Mouse (Mus musculus): ENCODE results near the gene Plpp7. TPM values are rescaled to one million over a fixed set of nuclear protein-coding genes. Genes with fewer than 3 reads are reported as not detected.

The Plpp7 gene
- polyA plus RNA-seq, 1 experiment from 2014 or later = 7.3 TPM

DNA sequence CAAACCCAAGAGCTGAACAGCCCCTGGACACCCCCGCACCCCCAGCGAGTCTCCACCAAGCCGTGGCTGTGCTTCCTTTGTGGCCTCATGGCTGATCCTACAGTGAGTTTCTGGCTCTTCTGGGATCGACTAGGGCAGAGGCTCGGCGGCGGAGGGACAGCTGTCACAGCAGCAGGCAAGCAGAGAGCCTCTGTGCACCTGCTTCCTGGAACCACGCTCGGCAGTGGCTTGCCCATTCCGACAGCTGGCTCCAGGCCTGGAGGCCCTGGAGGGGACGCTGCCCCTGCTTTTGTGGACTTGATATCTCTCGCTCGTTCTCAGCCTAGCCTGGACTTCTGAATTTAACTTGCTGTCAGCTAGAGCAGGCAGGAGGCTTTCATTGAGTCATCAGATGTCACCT is 30.4 kb upstream of the Plpp7 start:
- 69% methylated on average over 13 of the region's 13 CpGs for WGBS
- no peak overlapping the region for H3K4me2 ChIP-seq
- H3K9ac ChIP-seq (ENCODE audit: low read length) = no peak overlapping the region
- ATAC-seq (ENCODE audit: low FRiP score) (no peak), DNase-seq (ENCODE audit: low spot score, missing footprints) (no peak)
- H3K36me3 ChIP-seq (ENCODE audit: control insufficient read depth, insufficient read depth, low read length) = no peaks in the 10 kb centered on the region
- H3K9me3 ChIP-seq (ENCODE audit: control insufficient read depth, low read length) = no peaks in the 10 kb centered on the region
- H3K4me1 ChIP-seq (ENCODE audit: control insufficient read depth, insufficient read depth, low read length) = no peaks in the 10 kb centered on the region
- no peak overlapping the region for H3K27ac ChIP-seq (ENCODE audit: low read depth, low read length)
- H3K27me3 ChIP-seq (ENCODE audit: control insufficient read depth, insufficient read depth, low read length) = no peaks in the 10 kb centered on the region
- H3K4me3 ChIP-seq (ENCODE audit: low read depth, low read length) = no peak overlapping the region

DNA sequence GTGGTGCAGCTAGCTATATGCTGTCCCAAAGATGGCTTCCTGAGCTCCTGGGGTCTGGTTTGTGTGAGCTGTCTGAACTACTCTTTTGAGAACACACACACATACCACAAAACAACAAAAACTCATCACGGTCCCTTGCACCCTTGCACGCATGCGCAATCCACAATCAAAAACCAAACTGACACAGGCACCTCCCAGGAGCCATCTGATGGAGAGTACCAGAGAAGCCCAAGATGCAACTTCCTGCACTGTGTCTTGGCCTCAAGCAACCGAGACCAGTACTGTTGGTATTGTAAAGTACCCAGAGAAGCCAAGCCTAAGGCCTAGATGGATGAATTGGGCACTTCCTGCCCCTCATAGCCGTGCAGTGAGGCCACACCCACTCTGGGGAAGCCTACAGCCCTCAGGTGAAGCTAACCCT is 29.9 kb upstream of the Plpp7 start:
- Histone ChIP-seq H3K9ac (ENCODE audit: low read length) (no peak overlapping the region), H3K4me1 (ENCODE audit: control insufficient read depth, insufficient read depth, low read length) (no peaks in the 10 kb centered on the region), H3K4me3 (ENCODE audit: low read depth, low read length) (no peak overlapping the region), H3K9me3 (ENCODE audit: control insufficient read depth, low read length) (no peaks in the 10 kb centered on the region), H3K27ac (ENCODE audit: low read depth, low read length) (no peak overlapping the region), H3K4me2 (no peak overlapping the region), H3K27me3 (ENCODE audit: control insufficient read depth, insufficient read depth, low read length) (no peaks in the 10 kb centered on the region), H3K36me3 (ENCODE audit: control insufficient read depth, insufficient read depth, low read length) (no peaks in the 10 kb centered on the region)
- DNase-seq (ENCODE audit: low spot score, missing footprints) (no peak), ATAC-seq (ENCODE audit: low FRiP score) (no peak)
- 84% methylated on average over 5 of the region's 5 CpGs for WGBS

DNA sequence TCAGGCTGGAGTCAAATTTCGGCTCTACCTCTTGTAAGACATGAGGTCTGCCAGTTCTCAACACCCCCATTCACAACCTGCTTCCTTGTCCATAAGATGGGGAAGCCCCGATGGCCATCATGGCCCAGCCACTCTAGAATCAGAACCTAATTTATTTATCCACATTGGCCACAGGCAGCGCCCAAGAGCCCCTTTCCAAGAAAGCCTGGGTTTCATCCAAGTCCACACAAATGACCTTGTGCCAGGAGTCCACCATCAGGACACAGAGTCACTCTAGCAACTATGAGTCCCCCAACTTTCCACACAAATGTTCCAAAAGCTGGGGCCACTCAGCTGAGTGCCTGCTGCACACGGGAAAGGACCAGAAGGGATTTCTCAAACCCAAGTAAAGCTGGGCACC is 29.3 kb upstream of the Plpp7 start:
- Histone ChIP-seq H3K36me3 (ENCODE audit: control insufficient read depth, insufficient read depth, low read length) (no peaks in the 10 kb centered on the region), H3K4me3 (ENCODE audit: low read depth, low read length) (no peak overlapping the region), H3K27ac (ENCODE audit: low read depth, low read length) (no peak overlapping the region), H3K4me1 (ENCODE audit: control insufficient read depth, insufficient read depth, low read length) (no peaks in the 10 kb centered on the region), H3K4me2 (no peak overlapping the region), H3K9me3 (ENCODE audit: control insufficient read depth, low read length) (no peaks in the 10 kb centered on the region), H3K9ac (ENCODE audit: low read length) (no peak overlapping the region), H3K27me3 (ENCODE audit: control insufficient read depth, insufficient read depth, low read length) (no peaks in the 10 kb centered on the region)
- ATAC-seq (ENCODE audit: low FRiP score) (no peak), DNase-seq (ENCODE audit: low spot score, missing footprints) (no peak)
- 86% methylated on average over 4 of the region's 4 CpGs for WGBS

DNA sequence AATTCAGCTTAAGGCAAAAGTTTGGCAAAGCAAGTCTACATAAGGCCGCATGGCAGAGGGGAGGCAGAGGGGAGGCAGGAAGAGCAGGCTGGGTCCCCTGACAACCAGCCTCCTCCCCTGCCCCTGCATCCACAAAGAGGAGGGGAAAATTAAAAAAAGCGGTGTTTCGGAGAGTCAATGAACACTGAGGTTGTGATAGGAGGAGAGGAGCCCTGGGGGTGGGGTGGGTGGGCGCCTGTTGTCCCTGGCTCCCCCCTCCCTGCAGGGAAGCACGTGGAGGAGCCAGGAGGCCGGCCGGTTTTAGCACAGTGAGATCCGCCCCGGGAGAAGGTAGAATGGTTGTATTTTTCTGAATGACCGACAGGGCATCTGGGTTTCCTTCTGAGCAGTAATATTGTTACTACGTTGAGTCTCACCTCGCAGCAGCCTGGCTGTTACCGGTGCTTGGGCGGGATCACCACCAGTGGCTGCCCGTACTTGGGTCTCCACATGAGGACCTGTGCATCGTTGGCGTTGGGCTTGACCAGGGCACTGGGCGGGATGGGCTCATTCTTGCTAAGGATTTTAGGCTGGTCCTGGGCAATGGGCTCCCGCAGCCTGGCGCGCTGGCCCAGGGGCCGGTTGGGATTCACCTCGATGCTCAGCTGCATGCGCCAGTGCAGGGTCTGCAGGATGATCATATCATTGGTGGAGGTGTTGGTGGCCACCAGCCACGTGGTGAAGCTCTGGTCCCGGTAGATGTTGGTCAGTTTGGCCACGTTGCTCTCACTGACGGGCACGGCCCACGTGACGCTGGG is 26.3 kb upstream of the Plpp7 start:
- H3K9me3 ChIP-seq (ENCODE audit: control insufficient read depth, low read length) = no peaks in the 10 kb centered on the region
- no peak overlapping the region for H3K27ac ChIP-seq (ENCODE audit: low read depth, low read length)
- H3K36me3 ChIP-seq (ENCODE audit: control insufficient read depth, insufficient read depth, low read length) = no peaks in the 10 kb centered on the region
- no peak for DNase-seq (ENCODE audit: low spot score, missing footprints)
- no peak overlapping the region for H3K4me3 ChIP-seq (ENCODE audit: low read depth, low read length)
- H3K9ac ChIP-seq (ENCODE audit: low read length) = no peak overlapping the region
- WGBS = 55% methylated on average over 31 of the region's 31 CpGs
- ATAC-seq (ENCODE audit: low FRiP score) = no peak
- no peaks in the 10 kb centered on the region for H3K4me1 ChIP-seq (ENCODE audit: control insufficient read depth, insufficient read depth, low read length)
- no peaks in the 10 kb centered on the region for H3K27me3 ChIP-seq (ENCODE audit: control insufficient read depth, insufficient read depth, low read length)
- H3K4me2 ChIP-seq = no peak overlapping the region

DNA sequence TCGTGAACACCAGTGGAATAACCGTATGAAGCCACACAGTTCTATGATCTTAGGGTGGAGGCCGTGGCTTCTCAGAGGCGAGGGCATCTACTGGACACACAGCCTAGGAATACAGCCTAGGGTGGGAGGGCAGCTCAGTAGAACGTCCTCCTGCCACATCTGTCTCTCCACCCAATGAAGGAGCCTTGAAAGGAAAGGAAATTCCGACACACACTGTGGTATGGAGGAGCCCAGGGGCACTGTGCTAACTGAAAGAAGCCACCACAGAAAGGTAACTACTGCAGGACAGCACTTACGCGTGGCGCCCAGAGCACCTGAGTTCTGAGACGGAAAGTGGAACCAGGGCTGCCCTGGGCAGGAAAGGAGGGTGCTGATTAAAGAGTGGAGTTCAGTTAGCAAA is 24.6 kb upstream of the Plpp7 start:
- no peaks in the 10 kb centered on the region for H3K4me1 ChIP-seq (ENCODE audit: control insufficient read depth, insufficient read depth, low read length)
- H3K36me3 ChIP-seq (ENCODE audit: control insufficient read depth, insufficient read depth, low read length) = no peaks in the 10 kb centered on the region
- ATAC-seq (ENCODE audit: low FRiP score) = no peak
- 94% methylated on average over 10 of the region's 10 CpGs for WGBS
- no peak overlapping the region for H3K4me3 ChIP-seq (ENCODE audit: low read depth, low read length)
- no peak for DNase-seq (ENCODE audit: low spot score, missing footprints)
- H3K4me2 ChIP-seq = no peak overlapping the region
- H3K9me3 ChIP-seq (ENCODE audit: control insufficient read depth, low read length) = no peaks in the 10 kb centered on the region
- H3K9ac ChIP-seq (ENCODE audit: low read length) = no peak overlapping the region
- no peak overlapping the region for H3K27ac ChIP-seq (ENCODE audit: low read depth, low read length)
- H3K27me3 ChIP-seq (ENCODE audit: control insufficient read depth, insufficient read depth, low read length) = no peaks in the 10 kb centered on the region

DNA sequence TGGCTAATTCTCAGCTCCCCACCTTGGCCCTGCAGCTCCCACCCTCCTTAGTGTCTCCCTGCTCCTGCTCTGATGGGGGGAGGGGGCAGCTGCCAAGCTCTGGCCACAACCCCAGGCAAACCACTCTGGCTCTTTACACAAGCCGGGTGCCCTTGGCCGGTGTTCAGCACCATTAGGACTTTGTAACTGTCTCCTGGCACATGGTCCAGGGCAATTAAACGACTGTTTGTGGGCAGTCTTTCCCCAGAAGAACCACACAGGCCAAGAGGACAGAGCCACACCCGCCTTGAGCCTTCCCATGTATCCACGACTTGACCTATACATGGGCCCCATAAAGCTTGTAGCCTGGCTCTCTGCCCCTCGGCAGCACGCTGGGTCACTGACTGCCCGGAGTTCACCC is 20.9 kb upstream of the Plpp7 start:
- H3K36me3 ChIP-seq (ENCODE audit: control insufficient read depth, insufficient read depth, low read length) = no peaks in the 10 kb centered on the region
- H3K4me3 ChIP-seq (ENCODE audit: low read depth, low read length) = no peak overlapping the region
- H3K9me3 ChIP-seq (ENCODE audit: control insufficient read depth, low read length) = no peaks in the 10 kb centered on the region
- 74% methylated on average over 8 of the region's 8 CpGs for WGBS
- no peak overlapping the region for H3K4me2 ChIP-seq
- no peaks in the 10 kb centered on the region for H3K27me3 ChIP-seq (ENCODE audit: control insufficient read depth, insufficient read depth, low read length)
- no peak overlapping the region for H3K27ac ChIP-seq (ENCODE audit: low read depth, low read length)
- ATAC-seq (ENCODE audit: low FRiP score) (no peak), DNase-seq (ENCODE audit: low spot score, missing footprints) (no peak)
- no peak overlapping the region for H3K9ac ChIP-seq (ENCODE audit: low read length)
- no peaks in the 10 kb centered on the region for H3K4me1 ChIP-seq (ENCODE audit: control insufficient read depth, insufficient read depth, low read length)

DNA sequence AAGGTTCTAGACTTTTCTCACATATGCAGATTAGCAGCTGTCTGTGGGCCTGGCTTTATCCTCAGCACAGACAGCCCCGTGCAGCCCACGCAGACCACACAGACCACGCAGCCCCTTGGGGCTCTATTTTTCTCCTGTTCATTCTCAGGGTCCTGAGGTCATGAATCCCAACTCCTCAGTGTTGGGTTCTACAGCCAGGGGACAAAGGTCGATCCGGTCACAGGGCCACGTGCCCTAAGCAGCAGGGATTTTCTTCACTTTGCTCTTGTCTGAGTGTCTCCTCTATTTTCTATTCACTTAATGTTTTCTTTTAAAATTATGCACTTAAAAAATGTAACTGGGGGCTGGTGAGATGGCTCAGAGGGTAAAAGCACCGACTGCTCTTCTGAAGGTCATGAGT is 20.0 kb upstream of the Plpp7 start:
- no peak for DNase-seq (ENCODE audit: low spot score, missing footprints)
- no peaks in the 10 kb centered on the region for H3K4me1 ChIP-seq (ENCODE audit: control insufficient read depth, insufficient read depth, low read length)
- H3K36me3 ChIP-seq (ENCODE audit: control insufficient read depth, insufficient read depth, low read length) = no peaks in the 10 kb centered on the region
- H3K27me3 ChIP-seq (ENCODE audit: control insufficient read depth, insufficient read depth, low read length) = no peaks in the 10 kb centered on the region
- H3K4me3 ChIP-seq (ENCODE audit: low read depth, low read length) = no peak overlapping the region
- no peaks in the 10 kb centered on the region for H3K9me3 ChIP-seq (ENCODE audit: control insufficient read depth, low read length)
- no peak overlapping the region for H3K27ac ChIP-seq (ENCODE audit: low read depth, low read length)
- H3K4me2 ChIP-seq = no peak overlapping the region
- ATAC-seq (ENCODE audit: low FRiP score) = no peak
- H3K9ac ChIP-seq (ENCODE audit: low read length) = no peak overlapping the region
- 64% methylated on average over 7 of the region's 7 CpGs for WGBS

DNA sequence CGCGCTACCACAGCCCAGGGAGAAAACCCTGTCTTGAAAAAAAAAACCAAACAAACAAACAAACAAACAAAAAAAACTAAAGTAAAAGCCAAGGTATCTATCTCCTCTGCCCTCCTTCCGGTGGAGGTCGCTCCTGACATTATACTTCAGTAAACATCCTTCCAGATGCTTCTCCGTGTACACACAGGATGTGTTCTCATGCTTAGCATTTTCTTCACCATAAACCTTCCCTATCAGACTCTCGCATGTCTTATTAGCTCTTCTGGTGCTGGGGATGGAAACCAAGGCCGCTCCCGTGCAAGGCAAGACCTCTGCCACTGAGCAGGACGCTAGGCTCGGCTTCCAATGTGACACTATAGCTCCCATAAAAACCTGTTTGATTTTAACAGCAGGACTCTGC is 17.6 kb upstream of the Plpp7 start:
- Histone ChIP-seq H3K27ac (ENCODE audit: low read depth, low read length) (no peak overlapping the region), H3K36me3 (ENCODE audit: control insufficient read depth, insufficient read depth, low read length) (no peaks in the 10 kb centered on the region), H3K4me3 (ENCODE audit: low read depth, low read length) (no peak overlapping the region), H3K27me3 (ENCODE audit: control insufficient read depth, insufficient read depth, low read length) (peaks cover 14% of the 10 kb centered on the region), H3K9ac (ENCODE audit: low read length) (no peak overlapping the region), H3K9me3 (ENCODE audit: control insufficient read depth, low read length) (no peaks in the 10 kb centered on the region), H3K4me2 (no peak overlapping the region), H3K4me1 (ENCODE audit: control insufficient read depth, insufficient read depth, low read length) (peaks cover 2% of the 10 kb centered on the region; the same call in 1 of the 2 replicates)
- ATAC-seq (ENCODE audit: low FRiP score) (no peak), DNase-seq (ENCODE audit: low spot score, missing footprints) (no peak)
- 85% methylated on average over 10 of the region's 10 CpGs for WGBS

DNA sequence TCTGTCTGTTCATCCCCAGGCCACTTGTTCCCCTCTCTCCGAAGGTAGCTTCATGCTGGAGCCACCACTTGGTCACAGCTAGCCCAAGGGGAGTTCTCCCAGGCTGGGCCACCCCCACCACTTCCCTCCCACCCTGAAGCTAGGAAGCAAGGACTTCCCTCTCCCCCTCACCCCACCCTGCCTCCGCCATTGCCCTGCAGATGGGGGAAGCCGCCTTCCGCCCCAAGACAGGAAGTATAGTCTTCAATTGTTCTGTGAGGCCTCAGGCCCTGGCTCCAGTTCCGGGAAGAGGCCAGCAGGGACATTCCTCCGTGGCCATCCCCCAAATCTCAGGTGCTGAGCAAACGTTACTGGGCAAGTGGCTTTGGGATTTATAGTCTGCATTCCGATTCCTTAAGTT is 16.8 kb upstream of the Plpp7 start:
- DNase-seq (ENCODE audit: low spot score, missing footprints) = no peak

More for the DNA sequence above, 16.8 kb upstream of the Plpp7 start:
- WGBS = 57% methylated on average over 8 of the region's 8 CpGs
- H3K27ac ChIP-seq (ENCODE audit: low read depth, low read length) = no peak overlapping the region
- H3K9me3 ChIP-seq (ENCODE audit: control insufficient read depth, low read length) = no peaks in the 10 kb centered on the region
- H3K9ac ChIP-seq (ENCODE audit: low read length) = no peak overlapping the region
- no peak overlapping the region for H3K4me2 ChIP-seq
- H3K4me3 ChIP-seq (ENCODE audit: low read depth, low read length) = no peak overlapping the region
- no peaks in the 10 kb centered on the region for H3K36me3 ChIP-seq (ENCODE audit: control insufficient read depth, insufficient read depth, low read length)
- peaks cover 10% of the 10 kb centered on the region for H3K4me1 ChIP-seq (ENCODE audit: control insufficient read depth, insufficient read depth, low read length)
- ATAC-seq (ENCODE audit: low FRiP score) = no peak
- peaks cover 22% of the 10 kb centered on the region for H3K27me3 ChIP-seq (ENCODE audit: control insufficient read depth, insufficient read depth, low read length)
